Mouse (Mus musculus) MEL (cell line): ENCODE results near the gene Cbr4.

Experiments used
- CHD1 ChIP-seq: IDR thresholded peaks from 2 replicates; pipeline ENCODE4 v1.6.1; 2012; ENCODE audit warnings: low read depth, mild to moderate bottlenecking, inconsistent platforms, low read length, improper control_type of control experiment
- EP300 ChIP-seq, 2 experiments: IDR thresholded peaks; 2 replicates each; pipeline ENCODE4 v1.6.1; 2011; ENCODE audit warnings: improper control_type of control experiment in 2 of 2, low read length in 2 of 2, low read depth in 1 of 2, mild to moderate bottlenecking in 1 of 2
- ZNF384 ChIP-seq: IDR thresholded peaks from 2 replicates; pipeline ENCODE4 v1.6.1; 2012; ENCODE audit warnings: low read depth, mild to moderate bottlenecking, inconsistent platforms, low read length, improper control_type of control experiment

GRCm38 (mm10) chr8:61459763-61460162, 27.8 kb upstream of the Cbr4 start:
- TF ChIP-seq CHD1 (no peak), ZNF384 (no peak), EP300 (IDR thresholded peaks at IDR 0.05; ENCODE audit: low read depth in 1 of 2, low read length in 2 of 2) (no peak)
